Mouse (Mus musculus) MEL-GATA-1-ER (cell line): ENCODE measurements around the gene Amotl2.
"Not testable (repeated sequence)": the region's sequence is repeated elsewhere in the genome, so short reads cannot be mapped to it uniquely, and the experiment has no call there.

Experiments used
- DNase-seq: peaks from one replicate; pipeline ENCODE4 v3.0.0-alpha.2; 2012; ENCODE audit warnings: low read depth; ENCODE audit errors: extremely low read depth

The Amotl2 gene

GRCm38 (mm10) chr9:102733999-102734738 lies 17.7 kb downstream of the Amotl2 start:
- DNase-seq, result no peak

DNA sequence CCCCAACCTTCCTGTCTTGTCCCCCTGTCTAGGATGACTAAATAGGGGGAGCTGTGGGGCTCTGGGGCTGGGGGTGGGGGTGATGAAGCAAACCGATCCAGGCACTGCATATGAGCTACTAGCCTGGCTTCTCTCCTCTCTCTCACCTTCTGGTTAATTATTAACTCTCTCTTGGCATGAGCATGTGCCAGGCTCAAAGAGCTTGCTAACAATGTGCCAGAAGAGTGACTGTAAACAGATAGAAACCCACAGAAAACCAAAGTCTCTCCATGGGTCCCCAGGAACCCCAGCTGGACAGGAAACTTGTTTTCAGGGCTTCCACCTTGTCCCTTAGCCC lies 18.2 kb downstream of the Amotl2 start:
- DNase-seq, result no peak

DNA sequence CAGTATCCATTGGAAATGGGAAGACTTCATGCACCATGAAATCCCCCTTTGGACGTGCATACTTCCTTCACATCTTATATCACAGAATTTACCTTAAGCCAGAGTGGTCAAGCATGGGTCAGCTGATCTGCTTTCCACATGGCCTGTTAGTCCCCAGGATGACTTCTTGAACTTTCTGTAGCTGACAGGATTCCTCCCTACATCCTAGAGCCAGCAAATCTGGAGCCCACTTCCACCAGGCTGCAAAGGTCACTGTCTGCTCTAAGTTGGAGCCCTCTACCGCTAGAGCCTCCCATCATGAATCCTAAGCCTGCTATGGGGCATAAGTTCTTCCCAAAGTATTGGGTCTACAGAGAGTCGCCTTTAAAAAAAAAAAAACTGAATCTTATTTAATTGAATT lies 18.8 kb downstream of the Amotl2 start:
- DNase-seq, result no peak

- DNase-seq, result no peak
Measured at GRCm38 (mm10) chr9:102735996-102736395, 19.5 kb downstream of the Amotl2 start.

DNA sequence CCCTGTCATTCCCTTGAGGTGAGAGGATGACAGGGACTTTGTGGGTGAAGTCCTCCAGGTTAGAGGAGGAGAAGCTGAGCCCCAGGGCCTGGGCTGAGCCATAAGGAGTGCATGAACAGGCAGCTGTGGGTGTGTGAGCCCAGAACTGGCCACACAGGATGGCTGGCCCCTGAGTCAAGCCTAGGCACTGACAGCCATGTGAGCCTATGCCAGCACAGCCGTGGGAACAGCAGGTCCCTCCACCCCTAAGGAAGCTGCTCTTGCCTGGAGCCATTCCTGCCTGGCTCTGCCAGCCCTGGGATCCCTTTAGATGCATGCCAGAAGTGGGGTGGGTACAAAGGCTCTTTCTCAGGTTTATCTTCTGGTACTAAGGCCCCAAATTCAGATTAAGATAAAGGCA lies 20.9 kb downstream of the Amotl2 start:
- DNase-seq, result no peak

DNA sequence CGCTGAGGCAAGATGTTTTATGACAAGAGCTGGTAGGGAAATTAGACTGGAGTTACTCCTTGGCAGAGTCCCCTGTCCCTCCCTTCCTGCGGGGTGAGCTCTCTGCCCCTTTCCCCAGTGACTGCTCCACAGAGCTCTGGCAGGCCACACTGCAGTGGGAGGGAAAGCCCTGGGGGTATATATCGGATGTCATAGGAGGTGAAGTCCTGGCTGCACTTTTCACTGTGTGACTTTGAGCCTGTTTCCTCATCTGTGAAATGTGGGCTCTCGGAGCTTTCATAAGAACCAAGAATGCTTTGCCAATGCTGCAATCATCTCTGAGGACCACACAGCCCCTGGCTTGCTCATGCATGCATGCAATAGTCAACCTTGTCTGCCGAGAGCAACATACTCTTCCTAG lies 30.3 kb downstream of the Amotl2 start:
- no peak for DNase-seq

GRCm38 (mm10) chr9:102747902-102748301 lies 31.4 kb downstream of the Amotl2 start:
- no peak for DNase-seq

DNA sequence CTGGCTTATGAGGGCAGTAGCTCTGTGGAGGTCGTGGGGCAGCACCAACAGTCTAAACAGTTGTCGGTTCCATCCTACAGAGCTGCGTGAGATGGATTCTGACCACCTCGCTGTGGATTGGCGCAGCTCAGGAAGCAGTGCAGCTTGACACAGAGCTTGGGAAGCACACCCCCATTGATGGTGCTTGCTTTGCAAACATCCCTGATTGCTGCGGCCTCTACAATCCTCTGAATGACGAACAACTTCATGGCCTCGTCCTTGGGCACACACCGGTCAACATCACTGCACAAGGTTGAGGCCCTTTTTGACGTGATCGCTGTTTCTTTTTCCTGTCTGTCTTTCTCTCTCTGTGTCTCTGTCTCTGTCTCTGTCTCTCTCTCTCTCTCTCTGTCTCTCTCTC lies 32.7 kb downstream of the Amotl2 start:
- DNase-seq, result no peak

- DNase-seq, result no peak
Measured at GRCm38 (mm10) chr9:102751632-102752303, 35.3 kb downstream of the Amotl2 start.

DNA sequence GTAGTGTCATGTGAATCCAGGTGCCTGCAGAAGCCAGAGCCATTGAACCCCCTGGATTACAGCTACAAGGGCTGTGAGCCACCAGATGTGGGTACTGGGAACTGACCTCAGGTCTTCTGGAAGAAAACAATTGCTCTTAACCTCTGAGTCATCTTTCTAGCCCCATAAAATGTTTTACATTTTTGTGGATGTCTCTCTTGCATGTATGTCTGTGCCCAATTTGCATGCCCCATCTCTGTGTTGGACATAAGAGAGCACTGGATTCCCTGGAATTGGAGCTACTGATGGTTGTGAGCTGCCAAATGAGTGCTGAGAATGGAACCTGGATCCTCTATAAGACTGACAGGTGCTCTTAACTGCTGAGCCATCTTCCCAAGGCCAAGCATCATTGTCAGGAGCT lies 36.8 kb downstream of the Amotl2 start:
- no peak for DNase-seq

- no peak for DNase-seq
Measured at GRCm38 (mm10) chr9:102755161-102755560, 38.7 kb downstream of the Amotl2 start.

- no peak for DNase-seq
Measured at GRCm38 (mm10) chr9:102755591-102756270, 39.3 kb downstream of the Amotl2 start.

DNA sequence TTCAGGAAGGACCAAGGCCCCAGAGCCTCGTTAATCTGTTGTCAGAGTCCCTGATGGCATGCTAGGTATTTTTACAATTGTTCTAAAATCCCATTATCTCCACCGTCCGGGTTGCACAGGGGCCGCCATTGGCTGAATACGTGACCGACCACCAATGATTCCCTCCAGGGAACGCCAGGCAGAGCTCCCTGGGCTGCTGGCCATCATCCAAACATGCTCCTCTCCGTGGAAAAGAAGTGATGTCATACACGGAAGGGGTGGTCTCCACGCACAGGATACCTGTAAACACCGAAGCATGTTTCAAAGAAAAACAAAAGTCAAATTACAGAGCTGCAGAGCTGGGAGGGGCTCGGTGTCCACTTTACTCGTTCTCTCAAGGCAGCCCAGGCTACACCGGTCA lies 39.9 kb downstream of the Amotl2 start:
- DNase-seq, result no peak

GRCm38 (mm10) chr9:102758851-102759250 lies 42.4 kb downstream of the Amotl2 start:
- DNase-seq, result no peak

DNA sequence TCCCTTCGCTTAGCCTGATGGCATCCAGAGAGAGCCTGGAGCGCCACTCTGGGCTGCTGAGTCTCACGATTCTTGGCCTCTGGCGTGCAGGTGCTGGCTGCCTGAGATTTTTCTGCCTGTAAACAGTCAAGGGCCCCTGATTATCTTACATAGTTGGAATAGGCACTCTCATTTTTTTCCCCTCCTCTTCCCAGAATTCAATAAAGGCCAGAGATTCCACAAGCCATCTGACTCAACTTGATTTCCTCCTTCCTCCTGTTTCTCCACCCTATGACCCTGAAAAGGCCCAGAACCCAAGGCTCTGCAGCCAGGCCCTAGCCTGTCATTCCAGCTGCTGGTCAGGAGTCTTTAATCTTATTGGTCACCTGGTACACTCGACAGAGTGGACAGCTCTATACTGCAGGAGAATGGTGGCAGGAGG lies 43.1 kb downstream of the Amotl2 start:
- no peak for DNase-seq

- no peak for DNase-seq
Measured at GRCm38 (mm10) chr9:102761599-102761998, 45.1 kb downstream of the Amotl2 start.

GRCm38 (mm10) chr9:102762836-102763235 lies 46.4 kb downstream of the Amotl2 start:
- DNase-seq, result no peak

GRCm38 (mm10) chr9:102763520-102763919 lies 47.0 kb downstream of the Amotl2 start:
- DNase-seq, result no peak

- DNase-seq, result not testable (repeated sequence)
Measured at GRCm38 (mm10) chr9:102764540-102764939, 48.1 kb downstream of the Amotl2 start.

DNA sequence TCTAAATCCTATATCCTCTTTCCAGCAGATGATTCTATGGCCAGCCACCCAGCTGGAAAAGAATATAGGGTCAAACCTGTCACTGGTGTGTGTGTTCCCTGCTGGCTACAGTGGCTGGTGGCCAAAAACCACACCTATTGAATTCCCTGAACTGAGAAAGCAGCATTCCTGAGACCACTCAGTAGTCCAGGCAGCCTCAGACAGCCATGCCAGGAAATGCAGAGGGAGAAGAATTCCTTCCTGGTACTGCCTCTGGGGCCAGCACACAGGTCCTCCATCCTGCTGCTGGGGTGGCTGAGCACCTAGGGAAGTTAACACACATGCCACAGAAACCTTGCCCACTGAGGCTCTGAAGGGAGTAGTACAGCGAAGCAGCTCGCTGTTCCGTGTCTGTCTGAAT lies 50.3 kb downstream of the Amotl2 start:
- DNase-seq, result no peak

- no peak for DNase-seq
Measured at GRCm38 (mm10) chr9:102769257-102769656, 52.8 kb downstream of the Amotl2 start.

DNA sequence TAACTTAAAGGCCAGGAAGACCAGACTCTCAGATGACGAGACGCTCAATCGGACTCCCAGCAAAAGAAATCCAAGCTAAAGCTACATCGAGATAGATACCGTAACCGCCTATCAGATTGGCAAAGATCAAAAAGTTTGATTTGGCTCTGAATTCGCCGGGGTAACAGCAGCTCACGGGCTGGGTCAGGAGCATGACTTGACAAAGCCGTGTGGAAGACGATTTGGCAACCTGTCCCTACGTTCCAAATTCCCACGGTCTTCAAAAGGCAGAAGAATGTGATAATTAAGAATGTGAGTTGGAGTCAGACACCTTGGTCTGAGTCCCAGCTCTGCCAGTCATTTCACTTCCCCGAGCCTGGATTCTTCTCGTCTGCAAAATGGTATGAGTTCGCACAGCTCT lies 53.7 kb downstream of the Amotl2 start:
- no peak for DNase-seq
